Mouse (Mus musculus): Measurements from ENCODE around the gene Caskin2.

The Caskin2 gene

DNA sequence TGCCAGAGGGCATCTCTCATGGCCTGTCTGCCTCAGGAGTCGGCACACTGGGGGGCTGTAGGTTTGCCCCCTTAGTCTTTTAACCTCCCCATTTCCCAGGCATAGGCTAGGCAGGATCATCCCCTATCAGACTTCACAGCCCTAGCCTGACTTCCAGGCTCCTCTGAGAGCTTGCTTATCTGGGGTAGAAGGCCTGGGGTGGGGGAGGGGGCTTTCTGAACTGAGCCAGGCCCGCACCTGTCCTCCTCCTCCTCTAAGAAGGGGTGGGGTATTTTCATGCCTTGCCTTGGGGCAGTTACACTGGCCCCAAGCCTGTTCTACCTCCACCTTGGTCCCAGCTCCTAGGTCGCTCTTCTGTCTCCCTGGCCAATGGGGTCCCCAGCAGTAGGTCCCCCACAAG is 18.1 kb upstream of the Caskin2 start:
- no peak for DNase-seq (ENCODE audit: extremely low read depth, low read depth, low spot score)

DNA sequence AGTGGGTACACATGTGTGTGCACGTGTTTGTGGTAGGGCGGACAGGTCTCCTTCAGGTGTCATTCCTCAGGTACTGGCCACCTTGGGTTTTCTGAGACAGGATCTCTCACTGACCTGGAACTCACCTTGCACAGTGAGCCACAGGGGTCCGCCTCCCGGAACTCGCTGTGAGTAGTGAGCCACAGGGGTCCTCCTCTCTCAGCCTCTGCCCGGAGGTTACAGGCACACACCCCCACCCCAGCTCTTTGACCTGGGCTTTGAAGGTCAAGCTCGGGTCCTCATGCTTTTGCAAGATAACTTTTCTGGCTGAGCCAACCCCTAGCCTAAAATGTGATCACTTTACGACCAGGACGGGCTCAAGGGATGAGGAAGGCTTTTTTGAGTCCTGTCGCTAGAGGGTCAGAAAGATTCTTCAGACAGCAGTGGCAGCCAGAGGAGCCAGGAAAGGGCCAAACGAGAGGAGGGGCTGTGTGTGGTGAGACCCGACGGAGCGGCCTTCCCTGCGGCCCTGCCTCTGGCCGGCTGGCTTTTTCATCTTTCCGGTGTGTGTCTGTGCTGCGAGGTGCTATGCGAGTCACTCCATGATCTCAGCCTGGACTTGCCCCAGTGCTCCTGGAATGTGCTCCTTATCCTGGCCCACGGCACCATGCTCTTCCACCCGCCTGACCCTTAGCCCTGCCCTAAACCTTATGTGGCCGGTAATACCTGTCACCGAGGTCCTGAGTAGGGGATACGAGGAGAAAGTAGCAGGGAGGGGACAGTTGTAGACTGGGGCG is 17.3 kb upstream of the Caskin2 start:
- no peak for DNase-seq (ENCODE audit: extremely low read depth, low read depth, low spot score)

DNA sequence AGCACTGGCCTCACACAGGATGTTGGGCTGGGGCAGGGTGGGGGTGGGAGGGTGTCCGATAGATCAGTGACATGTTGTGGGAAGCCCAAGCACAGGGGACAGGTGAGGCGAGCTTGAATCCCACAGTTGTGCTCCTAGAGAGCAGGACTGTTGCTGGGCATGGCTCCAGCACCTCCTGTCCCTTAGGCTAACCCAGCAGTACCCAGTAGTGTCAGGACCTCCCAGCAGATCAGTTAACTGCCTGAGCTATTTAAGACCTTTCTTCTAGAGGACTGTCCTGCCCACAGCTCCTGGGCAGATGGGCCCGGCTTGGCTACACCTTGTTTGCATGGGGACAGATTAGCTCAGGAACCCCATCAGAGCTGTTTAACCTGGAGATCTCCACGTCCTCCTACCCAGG is 15.6 kb upstream of the Caskin2 start:
- DNase-seq (ENCODE audit: extremely low read depth, low read depth, low spot score): no peak

DNA sequence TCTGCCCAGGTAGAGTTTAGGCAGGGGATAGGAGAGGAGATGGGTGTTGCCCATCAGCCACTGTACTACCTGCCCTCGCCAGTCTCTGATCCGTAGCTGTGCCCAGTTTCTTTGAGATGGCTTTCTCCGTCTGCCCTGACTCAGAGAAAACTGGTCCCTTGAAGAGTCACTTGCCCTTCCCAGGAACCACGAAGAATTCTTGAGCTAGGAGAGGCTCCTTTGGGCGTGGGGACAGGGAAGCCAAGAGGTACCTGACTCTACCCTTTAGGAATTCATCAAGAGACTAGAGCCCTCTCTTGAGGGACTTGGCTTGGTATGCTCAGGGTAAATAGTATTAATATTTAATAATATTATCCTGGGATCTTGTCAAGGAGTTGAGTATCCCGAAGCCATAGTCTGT is 14.2 kb upstream of the Caskin2 start:
- DNase-seq (ENCODE audit: extremely low read depth, low read depth, low spot score): no peak

DNA sequence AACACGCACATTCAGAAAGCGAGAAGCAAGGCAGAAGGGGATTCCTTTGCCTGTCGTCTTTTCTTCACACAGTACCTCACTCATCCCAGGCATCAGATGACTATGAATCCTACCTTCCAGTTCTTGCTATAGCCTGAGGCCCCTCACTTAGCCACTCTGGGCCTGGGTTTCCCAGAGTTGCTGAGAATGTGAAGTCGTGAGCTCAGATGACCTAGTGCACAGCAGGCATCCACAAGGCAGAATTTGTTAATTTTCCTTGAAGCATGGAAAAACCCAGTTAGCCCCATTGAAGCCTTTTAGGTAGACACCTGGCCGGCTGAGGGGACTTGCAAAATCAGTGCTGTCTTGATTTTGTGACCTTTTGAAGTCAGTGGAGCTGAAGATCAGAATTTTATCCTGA is 13.0 kb upstream of the Caskin2 start:
- DNase-seq (ENCODE audit: extremely low read depth, low read depth, low spot score): no peak

DNA sequence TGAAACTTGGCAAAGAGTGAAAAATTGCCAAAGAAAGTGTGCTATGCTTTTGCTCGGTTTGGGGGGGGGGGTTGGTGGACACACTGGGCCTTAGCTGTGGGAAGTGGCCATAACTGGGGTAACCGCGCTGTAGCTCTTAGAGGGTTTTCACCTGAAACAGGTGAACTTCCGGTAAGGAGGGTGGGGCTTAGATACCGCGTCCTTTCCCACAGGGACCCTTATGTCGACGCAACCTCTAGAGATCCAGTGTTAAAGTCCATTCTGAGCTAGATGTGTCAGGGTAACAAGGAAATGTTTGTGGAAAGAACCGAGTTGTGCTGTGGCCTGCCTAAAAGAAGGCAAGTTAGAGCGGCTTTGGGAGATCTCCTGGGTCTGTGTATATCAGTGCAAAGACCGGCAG is 11.4 kb upstream of the Caskin2 start:
- no peak for DNase-seq (ENCODE audit: extremely low read depth, low read depth, low spot score)

DNA sequence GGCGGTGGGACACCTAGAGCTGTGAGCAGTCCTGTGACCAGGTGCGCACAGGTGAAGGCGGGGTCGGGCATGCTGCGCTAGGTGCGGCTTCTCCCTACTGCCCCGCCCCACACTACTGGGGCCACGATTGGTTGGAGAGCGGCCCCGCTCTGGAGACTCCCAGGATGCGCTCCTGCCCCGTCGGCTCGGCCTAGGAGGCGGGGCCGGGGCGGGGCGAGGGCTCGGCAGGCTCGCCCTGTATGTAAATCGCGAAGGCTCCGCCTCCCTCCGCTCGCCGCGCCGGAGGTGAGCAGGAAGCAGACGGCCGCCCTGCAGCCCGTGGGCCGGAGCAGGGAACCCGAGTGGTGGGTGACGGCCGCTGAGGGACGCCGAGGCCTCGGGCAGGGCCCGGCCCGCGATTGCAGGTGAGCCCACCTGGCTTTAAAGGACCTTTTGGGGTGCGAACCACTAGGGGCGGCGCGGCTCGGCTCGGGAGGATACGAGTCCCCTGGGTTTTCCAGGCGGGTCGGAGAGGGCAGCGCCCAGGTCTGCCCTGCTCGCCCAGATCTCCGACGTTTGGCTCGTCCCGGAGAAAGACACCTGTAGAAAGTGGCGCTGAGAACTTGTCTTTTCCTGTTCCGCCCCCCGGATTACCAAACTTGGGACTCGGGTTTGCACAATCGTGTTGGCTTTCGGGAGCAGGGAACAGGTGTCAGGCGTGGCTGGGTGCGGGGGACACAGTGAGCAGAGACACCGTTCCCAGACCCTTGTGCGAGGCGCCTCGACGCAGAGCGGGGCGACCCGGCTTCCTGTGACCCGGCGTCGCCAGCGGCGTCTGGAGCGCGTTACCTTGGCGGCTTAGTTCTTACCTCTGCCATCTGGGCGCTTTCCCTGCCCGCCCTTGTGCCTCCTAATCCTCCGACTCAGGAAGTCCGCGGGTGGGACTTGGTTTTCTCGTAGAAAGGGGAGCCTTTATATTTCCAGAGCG is 10.6 kb upstream of the Caskin2 start, which contains the start of gene Llgl2:
Llgl2 (plus strand) TSS at position 276 of the 967 bp plus-strand sequence.
- no peak for DNase-seq (ENCODE audit: extremely low read depth, low read depth, low spot score)

DNA sequence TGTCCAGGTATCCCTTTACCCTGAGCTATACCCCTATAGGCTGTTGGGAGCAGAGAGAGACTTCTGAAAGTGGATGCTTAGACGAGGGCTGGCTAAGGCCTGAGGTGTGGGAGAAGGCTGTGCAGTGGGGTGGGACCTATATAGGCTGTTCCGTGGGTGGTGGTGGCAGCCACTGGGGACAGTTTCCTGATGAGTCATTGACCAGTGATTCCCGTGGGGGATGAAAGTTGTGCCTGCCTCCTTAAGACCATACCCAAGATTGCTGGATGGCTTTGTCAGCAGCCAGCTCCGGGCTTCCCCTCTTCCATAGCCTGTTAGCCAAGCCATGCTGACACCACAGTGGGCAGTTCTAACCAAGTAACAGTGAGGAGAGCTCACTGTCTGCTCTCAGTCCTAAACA is 7.6 kb upstream of the Caskin2 start:
- no peak for DNase-seq (ENCODE audit: extremely low read depth, low read depth, low spot score)

DNA sequence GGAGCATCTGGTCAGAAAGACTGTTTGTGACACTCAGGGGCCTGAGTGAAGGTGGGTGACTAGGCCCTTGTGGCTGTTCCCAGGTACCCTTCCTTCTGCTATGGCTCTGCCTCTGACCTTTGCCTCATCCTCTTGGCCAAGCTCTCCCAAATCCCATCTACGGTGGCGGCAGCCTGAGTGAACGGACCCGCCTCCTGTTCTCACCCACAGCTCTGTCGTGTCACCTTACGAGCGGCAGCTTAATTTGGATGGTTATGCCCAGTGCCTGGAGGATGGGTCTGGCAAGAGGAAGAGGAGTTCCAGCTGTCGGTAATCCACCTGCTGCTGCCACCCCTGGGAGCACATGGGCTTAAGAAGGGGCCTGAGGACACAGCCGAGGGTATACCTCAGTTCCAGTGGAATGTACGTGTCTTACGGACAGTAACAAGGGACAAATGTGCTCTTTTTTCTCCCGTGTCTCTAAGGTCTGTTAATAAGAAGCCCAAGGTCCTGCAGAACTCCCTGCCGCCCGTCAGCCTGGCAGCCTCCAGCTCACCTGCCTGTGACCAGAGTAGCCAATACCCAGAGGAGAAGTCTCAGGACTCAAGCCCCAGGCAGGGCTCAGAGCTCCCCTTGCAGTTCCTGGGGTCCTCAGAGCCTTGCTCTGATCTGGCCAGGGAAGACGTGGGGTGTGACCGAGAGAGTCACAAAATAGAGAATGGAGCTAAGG is 6.6 kb upstream of the Caskin2 start:
- no peak for DNase-seq (ENCODE audit: extremely low read depth, low read depth, low spot score)

DNA sequence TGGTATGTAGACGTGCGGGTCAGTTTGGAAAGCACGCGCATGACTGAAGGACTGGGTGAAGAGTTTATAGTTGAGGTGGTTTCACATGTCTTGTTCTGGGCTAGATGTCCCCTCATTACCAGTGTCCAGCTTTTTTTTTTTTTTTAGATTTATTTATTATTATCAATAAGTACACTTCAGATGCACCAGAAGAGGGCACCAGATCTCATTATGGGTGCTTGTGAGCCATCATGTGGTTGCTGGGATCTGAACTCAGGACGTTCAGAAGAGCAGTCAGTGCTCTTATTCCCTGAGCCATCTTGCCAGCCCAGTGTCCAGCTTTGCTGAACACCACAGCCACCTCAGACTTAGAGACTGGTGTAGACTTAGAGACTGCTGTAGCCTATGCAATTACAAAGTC is 3.9 kb upstream of the Caskin2 start:
- no peak for DNase-seq (ENCODE audit: extremely low read depth, low read depth, low spot score)

DNA sequence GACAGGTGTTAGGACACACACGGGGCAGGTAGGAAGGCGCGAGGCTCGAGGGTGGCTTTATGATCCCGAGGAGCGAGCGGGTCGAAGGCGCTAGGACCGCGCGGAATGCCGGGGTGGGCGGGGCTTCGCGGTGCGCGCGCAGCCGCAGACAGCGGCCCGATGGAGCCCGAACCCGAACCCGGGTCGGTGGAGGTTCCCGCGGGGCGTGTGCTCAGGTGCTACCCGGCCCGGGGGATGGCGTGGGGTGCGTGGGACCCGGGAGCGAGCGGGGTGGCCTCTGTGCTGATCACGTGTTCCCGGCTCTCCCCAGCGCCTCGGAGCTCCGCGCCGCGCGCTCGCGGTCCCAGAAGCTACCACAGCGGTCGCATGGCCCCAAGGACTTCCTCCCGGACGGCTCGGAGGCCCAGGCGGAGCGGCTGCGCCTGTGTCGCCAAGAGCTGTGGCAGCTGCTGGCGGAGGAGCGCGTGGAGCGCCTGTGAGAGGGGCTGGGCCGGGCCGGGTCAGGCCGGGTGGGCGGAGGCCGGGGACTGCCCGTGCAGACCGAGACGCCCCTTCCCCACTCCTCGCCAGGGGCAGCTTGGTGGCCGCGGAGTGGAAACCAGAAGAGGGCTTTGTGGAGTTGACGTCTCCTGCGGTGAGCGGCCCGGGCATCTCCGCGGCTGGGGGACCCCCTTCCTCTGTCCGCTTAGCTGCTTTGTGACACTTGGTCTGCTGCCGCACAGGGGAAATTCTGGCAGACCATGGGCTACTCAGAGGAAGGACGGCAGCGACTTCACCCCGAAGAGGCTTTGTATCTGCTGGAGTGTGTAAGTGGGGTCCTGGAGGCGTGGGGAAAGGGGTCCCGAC is 1.4 kb upstream of the Caskin2 start, which contains the start of gene Tsen54:
Tsen54 (plus strand) TSS at position 120 of the 846 bp plus-strand sequence.
- no peak for DNase-seq (ENCODE audit: extremely low read depth, low read depth, low spot score)

DNA sequence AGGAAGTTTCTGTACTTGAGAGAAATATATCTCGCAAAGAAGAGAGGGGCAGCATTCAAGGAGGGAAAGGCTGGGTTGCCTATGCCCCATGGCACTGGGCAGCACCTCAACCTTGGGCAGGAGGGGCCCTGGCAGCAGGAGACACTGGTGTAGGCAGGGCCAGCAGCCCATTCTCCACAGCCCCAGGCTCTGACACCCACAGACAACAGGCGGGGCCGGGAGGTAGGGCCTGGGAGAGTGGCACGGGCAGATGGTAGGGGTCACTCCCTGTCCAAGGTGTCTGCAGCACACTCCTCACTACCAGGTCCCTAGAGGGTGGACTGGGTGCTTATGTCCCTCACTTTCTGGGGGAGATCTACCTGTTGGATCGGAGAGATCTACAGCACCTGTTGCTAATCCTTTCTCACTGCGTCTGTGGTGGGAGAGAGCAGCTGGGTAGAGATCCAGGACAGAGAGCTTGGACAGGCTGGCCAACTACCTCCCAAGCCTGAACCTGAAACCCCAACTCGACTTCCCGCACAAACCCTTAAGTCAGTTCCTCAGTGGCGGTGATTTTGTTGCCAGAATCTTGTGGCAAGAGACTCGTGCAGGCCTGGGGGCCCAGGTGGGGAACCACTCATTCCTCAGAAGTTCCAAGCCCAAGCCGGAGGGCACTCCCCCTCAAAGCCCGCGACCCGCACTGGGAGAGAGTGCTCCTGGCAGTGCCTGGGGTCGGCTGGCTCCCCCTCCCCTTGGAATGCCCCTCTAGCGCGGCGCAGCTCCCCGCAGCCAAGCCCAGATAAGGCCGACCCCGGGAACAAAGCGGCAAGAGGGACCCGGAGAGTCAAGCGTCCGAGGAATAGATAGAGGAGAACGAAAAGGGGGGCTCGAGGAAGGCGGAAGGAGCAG is 662 bp downstream of the Caskin2 start:
- no peak for DNase-seq (ENCODE audit: extremely low read depth, low read depth, low spot score)

DNA sequence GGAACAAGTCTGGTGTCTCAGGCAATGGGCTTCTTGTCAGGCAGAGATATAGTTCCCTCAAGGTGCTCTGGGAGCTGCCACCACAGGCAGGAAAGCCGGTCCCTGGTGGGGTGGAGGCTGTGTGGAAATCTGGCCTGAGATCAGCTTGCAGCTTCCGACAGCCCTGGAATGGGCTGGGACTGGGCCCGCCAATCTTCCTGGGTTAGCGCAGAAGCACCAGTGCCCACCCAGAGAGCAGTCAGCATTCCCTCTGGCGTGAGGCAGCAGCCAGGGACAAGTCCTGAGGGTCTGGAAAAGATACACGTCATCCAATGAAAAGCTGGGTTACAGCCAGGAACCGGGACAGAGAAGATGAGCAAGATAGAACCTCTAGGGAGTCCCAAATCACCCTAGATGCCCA is 1.3 kb downstream of the Caskin2 start:
- DNase-seq (ENCODE audit: extremely low read depth, low read depth, low spot score): no peak

DNA sequence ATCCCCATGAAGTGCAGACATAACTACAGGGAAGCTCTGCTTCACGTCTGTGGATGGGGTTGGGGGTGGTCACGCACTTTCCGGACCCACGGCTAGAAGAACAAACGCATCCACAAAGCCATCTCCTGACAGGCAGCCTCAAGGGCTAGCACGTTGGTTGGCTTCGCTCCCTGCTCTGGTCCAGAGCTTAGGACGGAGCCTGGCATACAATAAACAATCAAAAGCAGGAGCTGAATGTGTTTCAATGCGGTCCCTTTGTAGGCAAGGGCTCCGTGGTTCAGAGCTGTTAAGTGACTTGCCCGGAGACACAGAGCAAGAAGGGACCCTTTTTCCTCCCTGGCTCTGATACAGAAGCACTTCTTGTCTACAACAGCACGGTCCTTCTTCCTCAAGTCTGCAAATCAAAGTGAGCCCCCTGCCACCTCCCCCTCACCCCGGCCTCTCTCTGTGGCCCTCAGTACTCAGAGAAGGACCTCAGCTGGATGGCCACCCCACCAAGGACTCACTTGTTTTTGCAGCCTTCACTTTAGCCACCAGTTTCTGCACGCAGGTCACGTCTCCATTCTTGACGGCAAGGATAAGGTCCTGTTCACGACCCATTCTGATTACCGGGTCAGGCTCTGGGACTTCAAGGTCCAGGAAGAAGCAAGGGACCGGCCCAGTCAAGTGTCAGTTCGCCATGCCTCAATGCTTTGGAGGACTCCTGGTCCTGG is 1.9 kb downstream of the Caskin2 start:
- no peak for DNase-seq (ENCODE audit: extremely low read depth, low read depth, low spot score)

DNA sequence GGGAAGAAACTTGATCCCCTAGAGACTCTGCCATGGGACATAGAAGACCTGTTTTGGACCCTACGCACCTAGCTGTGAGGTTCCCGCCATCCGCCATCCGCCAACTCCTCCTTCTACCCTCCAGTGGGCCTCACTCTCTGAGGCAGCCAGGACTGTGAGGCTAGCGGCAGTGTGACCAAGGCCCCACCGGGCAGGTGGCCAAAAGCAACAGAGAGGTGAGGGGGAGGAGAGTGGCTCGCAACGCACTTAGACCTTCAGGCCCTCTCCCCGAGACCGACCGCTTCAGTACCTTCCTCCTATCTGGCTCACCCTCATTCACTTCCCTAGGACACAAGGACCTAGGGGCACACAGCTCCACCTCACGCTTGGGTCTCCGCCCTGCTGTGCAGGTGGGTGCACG is 3.1 kb downstream of the Caskin2 start:
- DNase-seq (ENCODE audit: extremely low read depth, low read depth, low spot score): no peak

DNA sequence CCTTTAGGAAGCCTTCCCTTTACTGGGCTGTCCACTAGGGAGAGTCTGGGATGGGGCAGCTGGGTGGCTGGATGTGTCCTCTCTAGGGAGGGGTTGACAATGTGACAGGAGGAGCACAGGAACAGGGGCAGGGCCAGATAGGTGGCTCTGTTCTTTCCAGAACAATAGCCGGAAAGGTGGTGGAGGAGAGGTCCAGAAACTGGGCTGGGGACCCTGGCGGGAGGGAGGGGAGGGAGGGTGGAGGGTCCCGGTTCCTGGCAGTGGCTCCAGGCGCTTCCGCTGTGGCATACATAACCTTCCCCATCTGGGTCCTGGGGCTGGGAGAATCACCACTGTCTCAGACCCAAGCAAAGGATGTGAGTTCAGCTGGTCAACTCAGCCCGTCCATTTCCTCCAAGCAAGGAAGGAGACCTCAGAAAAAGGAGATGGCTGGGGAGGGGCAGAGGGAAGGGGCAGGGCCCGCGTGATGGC is 4.1 kb downstream of the Caskin2 start:
- no peak for DNase-seq (ENCODE audit: extremely low read depth, low read depth, low spot score)

DNA sequence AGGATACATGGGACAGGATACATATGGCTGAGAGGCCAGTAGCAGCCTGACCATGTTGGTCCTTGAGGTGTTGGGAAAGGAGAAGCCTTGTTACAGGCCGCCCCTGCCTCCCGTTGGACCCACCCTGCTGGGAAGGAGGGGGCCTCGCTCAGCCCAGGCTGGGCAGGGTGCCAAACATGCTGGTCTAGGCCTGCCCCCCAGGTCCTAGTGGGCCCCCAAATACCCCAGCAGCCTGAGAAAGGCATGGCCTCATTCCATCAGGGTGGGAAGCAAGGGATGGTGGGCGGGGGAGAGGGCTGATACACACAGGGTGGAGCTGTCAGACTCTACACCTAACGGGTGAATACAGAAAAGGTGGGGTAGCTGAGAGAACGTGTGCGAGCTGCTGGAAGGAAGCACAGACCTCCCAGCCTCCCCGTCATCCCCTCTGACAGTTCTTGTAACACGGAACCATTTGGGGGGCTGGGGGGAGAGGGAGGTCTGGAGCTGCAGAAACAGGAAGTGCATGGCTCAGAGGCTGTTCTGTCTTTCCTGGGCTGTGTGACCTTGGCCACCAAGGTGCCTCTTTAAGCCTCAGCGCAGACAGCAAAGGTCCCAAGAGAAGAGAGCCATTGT is 4.6 kb downstream of the Caskin2 start:
- no peak for DNase-seq (ENCODE audit: extremely low read depth, low read depth, low spot score)

DNA sequence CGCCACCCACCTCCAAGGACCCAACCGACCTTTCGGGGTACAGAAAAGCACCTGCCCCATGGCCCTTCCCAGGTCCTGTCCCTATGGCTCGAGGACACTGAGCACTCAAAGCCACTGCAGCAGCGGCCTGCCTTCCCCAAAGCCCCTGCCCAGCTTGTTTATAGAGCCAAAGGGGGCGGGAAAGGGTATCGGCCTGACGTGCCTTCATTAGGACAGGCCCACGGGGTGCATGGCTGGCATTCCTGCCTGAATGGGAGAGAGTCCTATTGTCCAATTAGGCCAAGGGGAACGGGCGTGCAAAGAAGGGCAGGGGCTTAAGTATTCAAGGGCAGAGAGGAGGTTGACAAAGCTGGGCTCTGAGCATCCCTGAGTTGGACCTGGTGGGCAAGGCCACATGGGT is 5.5 kb downstream of the Caskin2 start:
- no peak for DNase-seq (ENCODE audit: extremely low read depth, low read depth, low spot score)
